In the genomic region with DNA sequence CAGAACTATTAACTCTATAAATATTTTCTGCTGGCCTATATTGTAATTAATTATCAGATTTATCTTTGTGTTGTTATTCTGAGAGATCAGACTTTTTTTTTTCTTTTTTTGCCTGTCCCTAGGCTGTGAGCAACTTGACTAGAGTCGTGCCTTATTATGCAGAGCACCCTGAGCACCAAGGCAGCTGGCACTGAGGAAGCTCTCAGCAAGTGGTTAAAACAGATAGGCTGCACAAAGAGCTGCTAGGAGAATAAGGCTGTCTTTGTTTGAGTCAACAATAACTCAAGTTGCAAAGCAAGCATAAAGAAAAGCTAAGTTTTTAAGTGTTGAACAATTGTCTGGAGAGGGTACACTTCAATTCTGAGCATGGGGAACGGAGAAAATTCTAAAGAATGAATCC, we compare ENCODE assay signal across 30 mouse cellular contexts. TPM values are rescaled to one million over a fixed set of nuclear protein-coding genes. Genes with fewer than 3 reads are reported as not detected.
"Had no signal": no experiment of that assay in that cellular context is flagged by ENCODE, and none has a peak within 500 bp of the region (broad histone marks: within the 10 kb centered on the region; RNA-seq: fewer than 3 reads in every experiment).

No protein-coding gene starts in this region.

- H3K27me3 ChIP-seq: heart, embryonic 12.5 days; hindbrain, embryonic 12.5 days; intestine, embryonic 15.5 days; limb, embryonic 13.5 days had no signal

- H3K4me1 ChIP-seq: heart, embryonic 10.5 days; heart, embryonic 12.5 days; hindbrain, embryonic 10.5 days; hindbrain, embryonic 12.5 days; intestine, embryonic 15.5 days; kidney, embryonic 15.5 days; limb, embryonic 13.5 days had no signal

- DNase-seq: gastrocnemius, adult 2 months; gastrocnemius, postnatal 10 days; gastrocnemius, postnatal 25 days; heart, adult 18-20 months; heart, postnatal 10 days; heart, postnatal 4 days; kidney, adult 2 months; kidney, adult 9 months; kidney, postnatal 14 days; kidney, postnatal 36 days; layer of hippocampus, adult 9-11 months; layer of hippocampus, postnatal 36 days; left cerebral cortex, postnatal 4 days had no signal

- H3K9me3 ChIP-seq: heart, embryonic 10.5 days; heart, embryonic 12.5 days; hindbrain, embryonic 10.5 days; hindbrain, embryonic 12.5 days; intestine, embryonic 15.5 days; kidney, embryonic 15.5 days; limb, embryonic 13.5 days had no signal

- H3K9ac ChIP-seq: heart, embryonic 12.5 days; hindbrain, embryonic 12.5 days; hindbrain, embryonic 14.5 days; intestine, embryonic 15.5 days; kidney, embryonic 15.5 days; limb, embryonic 13.5 days had no signal

- H3K4me3 ChIP-seq: gastrocnemius, adult 2 months; heart, embryonic 10.5 days; heart, embryonic 12.5 days; hindbrain, embryonic 10.5 days; hindbrain, embryonic 12.5 days; intestine, embryonic 15.5 days; kidney, embryonic 15.5 days; limb, embryonic 13.5 days had no signal

- ATAC-seq: forebrain, embryonic 16.5 days; hindbrain, embryonic 16.5 days; inflammation-experienced regulatory T-cells, adult 6 months; intestine, embryonic 15.5 days; intestine, postnatal 0 days had no signal

- H3K27ac ChIP-seq: gastrocnemius, adult 2 months; heart, embryonic 10.5 days; hindbrain, embryonic 10.5 days; hindbrain, embryonic 12.5 days; hindbrain, embryonic 14.5 days; intestine, embryonic 15.5 days; kidney, embryonic 15.5 days; kidney, postnatal 0 days; limb, embryonic 13.5 days had no signal

- H3K4me2 ChIP-seq: heart, embryonic 12.5 days; hindbrain, embryonic 12.5 days; hindbrain, embryonic 14.5 days; intestine, embryonic 15.5 days; kidney, embryonic 15.5 days; limb, embryonic 13.5 days had no signal

- H3K36me3 ChIP-seq: heart, embryonic 10.5 days; heart, embryonic 12.5 days; hindbrain, embryonic 10.5 days; hindbrain, embryonic 12.5 days; intestine, embryonic 15.5 days; kidney, embryonic 15.5 days; limb, embryonic 13.5 days had no signal

RNA-seq across cellular contexts. Expression of gene Tmem207, which starts 35.2 kb away (rescaled TPM):
- polyA plus RNA-seq: forebrain, embryonic 16.5 days; heart, embryonic 10.5 days; heart, embryonic 12.5 days; heart, embryonic 14.5 days; heart, embryonic 16.5 days; hindbrain, embryonic 12.5 days; hindbrain, embryonic 16.5 days; inflammation-experienced regulatory T-cells, adult 6 months; intestine, embryonic 15.5 days; intestine, postnatal 0 days; kidney, embryonic 15.5 days; large intestine, adult 2 months; limb, embryonic 11.5 days; limb, embryonic 13.5 days had no signal
